Mouse (Mus musculus) midbrain, postnatal 0 days (tissue): ENCODE results near the gene Use1. TPM values are rescaled to one million over a fixed set of nuclear protein-coding genes. Genes with fewer than 3 reads are reported as not detected.

Experiments
- ATAC-seq: fragments of 200-750 bp; cut with Nextera tagmentation; 2 replicates; pipeline ENCODE4 v1.8.0; 2017; ENCODE audit warnings: moderate number of reproducible peaks, mild to moderate bottlenecking, moderate TSS enrichment, moderate library complexity; ENCODE audit not compliant: low FRiP score
- DNase-seq: peaks from one replicate; pipeline ENCODE4 v3.0.0-alpha.2; 2015; ENCODE audit warnings: low spot score
- H3K27ac ChIP-seq: fragments of 300-500 bp; sonication (generic); 2 replicates; pipeline ENCODE4 v1.5.1; 2014; ENCODE audit warnings: low read depth, mild to moderate bottlenecking, low read length, mixed read lengths
- H3K27me3 ChIP-seq: fragments of 300-500 bp; sonication (generic); 2 replicates; pipeline ENCODE4 v1.6.1; 2014; ENCODE audit warnings: low read length, control low read depth, mixed read lengths; ENCODE audit not compliant: insufficient read depth
- H3K36me3 ChIP-seq: fragments of 300-500 bp; sonication (generic); 2 replicates; pipeline ENCODE4 v1.6.1; 2014; ENCODE audit warnings: low read length, control low read depth, mixed read lengths; ENCODE audit not compliant: insufficient read depth
- H3K4me1 ChIP-seq: fragments of 300-500 bp; sonication (generic); 2 replicates; pipeline ENCODE4 v1.6.1; 2014; ENCODE audit warnings: mild to moderate bottlenecking, control low read depth, antibody characterized with exemption, low read length, mixed read lengths; ENCODE audit not compliant: insufficient read depth
- H3K4me2 ChIP-seq: fragments of 300-500 bp; sonication (generic); 2 replicates; pipeline ENCODE4 v1.6.1; 2014; ENCODE audit warnings: low read depth, mild to moderate bottlenecking, low read length, mixed read lengths; ENCODE audit not compliant: poor library complexity, severe bottlenecking
- H3K4me3 ChIP-seq: fragments of 300-500 bp; sonication (generic); 2 replicates; pipeline ENCODE4 v1.5.1; 2014; ENCODE audit warnings: low read depth, mild to moderate bottlenecking, low read length, moderate library complexity
- H3K9ac ChIP-seq: fragments of 300-500 bp; sonication (generic); replicated peaks from 2 replicates; pipeline ENCODE4 v1.6.1; 2014; ENCODE audit warnings: mild to moderate bottlenecking, low read length, moderate library complexity, mixed read lengths; ENCODE audit not compliant: poor library complexity, severe bottlenecking
- H3K9me3 ChIP-seq: fragments of 300-500 bp; sonication (generic); 2 replicates; pipeline ENCODE4 v1.6.1; 2016; ENCODE audit warnings: low read length, control low read depth
- CTCF ChIP-seq: IDR thresholded peaks from 2 replicates; pipeline ENCODE4 v1.5.1; 2016; ENCODE audit warnings: antibody characterized with exemption, mild to moderate bottlenecking
- WGBS: fragments of 180-500 bp; shearing (Covaris S2); extraction: QIAGEN DNeasy Blood & Tissue Kit; methylation state at CpG from one replicate; pipeline ENCODE4 v1.1.7; 2014; 5-methylcytosine and 5-hydroxymethylcytosine counted together
- polyA plus RNA-seq: library from polyadenylated mRNA; unstranded; fragments of >200 nt; fragmentation: Nextera tagmentation; extraction: Ambion mirVana; gene quantifications from 2 replicates; pipeline ENCODE4 v1.2.1, GENCODE M21; 2015
- total RNA-seq: library from RNA; depleted of rRNA; stranded (reverse); fragments of >200 nt; gene quantifications from 2 replicates; pipeline ENCODE4 v1.2.3, GENCODE M21; 2014

The Use1 gene
- total and polyA plus RNA-seq, 2 experiments from 2014 or later = 136 to 140 TPM

GRCm38 (mm10) chr8:71395071-71395470, 28.4 kb downstream of the Use1 start:
- H3K4me1 ChIP-seq = peaks cover 8% of the 10 kb centered on the region
- peaks cover 6% of the 10 kb centered on the region for H3K36me3 ChIP-seq
- no peaks in the 10 kb centered on the region for H3K27me3 ChIP-seq
- DNase-seq = no peak
- H3K4me2 ChIP-seq = no peak overlapping the region
- no peak overlapping the region for H3K9ac ChIP-seq
- no peak overlapping the region for H3K4me3 ChIP-seq
- no peak for ATAC-seq
- no peak overlapping the region for H3K27ac ChIP-seq
- TF ChIP-seq CTCF = no peak
- no peaks in the 10 kb centered on the region for H3K9me3 ChIP-seq
- 84% methylated on average over 10 of the region's 10 CpGs for whole genome bisulfite sequencing

- ATAC-seq = no peak
- H3K9ac ChIP-seq = no peak within 1 kb of the TSS
- H3K36me3 ChIP-seq = peaks cover 6% of the 10 kb centered on the region
- H3K27ac ChIP-seq = peak within 1 kb of the TSS; percentile 60; the same call in 1 of the 2 replicates
- peak within 1 kb of the TSS; percentile 61; the same call in 1 of the 2 replicates for H3K4me3 ChIP-seq
- peak within 1 kb of the TSS; percentile 32 for H3K4me2 ChIP-seq
- TF ChIP-seq CTCF = no peak
- H3K9me3 ChIP-seq = no peaks in the 10 kb centered on the region
- no peak for DNase-seq
- peaks cover 8% of the 10 kb centered on the region for H3K4me1 ChIP-seq
- H3K27me3 ChIP-seq = no peaks in the 10 kb centered on the region
- 87% methylated on average over 9 of the region's 9 CpGs for WGBS
These were observed 29.0 kb downstream of the Use1 start, which contains the start of gene Ushbp1 for GRCm38 (mm10) chr8:71395629-71396028. Gene Ushbp1, minus strand, starts transcription at chr8:71395802.

GRCm38 (mm10) chr8:71396639-71397305, 30.1 kb downstream of the Use1 start, which contains the start of gene Babam1:
Gene Babam1, plus strand, starts transcription at chr8:71396861.
- Histone ChIP-seq H3K4me1 (peaks cover 8% of the 10 kb centered on the region), H3K27ac (peak within 1 kb of the TSS; percentile 60; the same call in 1 of the 2 replicates), H3K9ac (peak within 1 kb of the TSS; percentile 57), H3K36me3 (peaks cover 6% of the 10 kb centered on the region), H3K9me3 (no peaks in the 10 kb centered on the region), H3K27me3 (no peaks in the 10 kb centered on the region), H3K4me2 (peak within 1 kb of the TSS; percentile 88), H3K4me3 (peak within 1 kb of the TSS; percentile 61)
- WGBS = under 1% methylated on average over 34 of the region's 34 CpGs
- DNase-seq (peak; percentile 98), ATAC-seq (peak; percentile 97)
- TF ChIP-seq CTCF = 0 out of 2 replicates have a peak, but pooled peaks have one; percentile 12

- WGBS = 84% methylated on average over 12 of the region's 12 CpGs
- H3K9ac ChIP-seq = no peak overlapping the region
- ATAC-seq = no peak
These were observed 31.1 kb downstream of the Use1 start for GRCm38 (mm10) chr8:71397701-71398100.

GRCm38 (mm10) chr8:71400826-71401225, 34.2 kb downstream of the Use1 start:
- peaks cover 6% of the 10 kb centered on the region for H3K36me3 ChIP-seq

More at GRCm38 (mm10) chr8:71397701-71398100, 31.1 kb downstream of the Use1 start:
- Histone ChIP-seq H3K27me3 (no peaks in the 10 kb centered on the region), H3K27ac (no peak overlapping the region), H3K4me3 (peak overlapping the region; percentile 61), H3K4me2 (peak overlapping the region; percentile 88), H3K36me3 (peaks cover 6% of the 10 kb centered on the region), H3K4me1 (peaks cover 8% of the 10 kb centered on the region), H3K9me3 (no peaks in the 10 kb centered on the region)
- no peak for DNase-seq
- TF ChIP-seq CTCF = no peak

GRCm38 (mm10) chr8:71401454-71401853, 34.8 kb downstream of the Use1 start:
- Histone ChIP-seq H3K4me1 (peaks cover 8% of the 10 kb centered on the region), H3K27me3 (no peaks in the 10 kb centered on the region), H3K36me3 (peaks cover 6% of the 10 kb centered on the region), H3K27ac (no peak overlapping the region), H3K4me2 (no peak overlapping the region), H3K9ac (no peak overlapping the region), H3K9me3 (no peaks in the 10 kb centered on the region), H3K4me3 (no peak overlapping the region)
- DNase-seq (no peak), ATAC-seq (no peak)
- TF ChIP-seq CTCF = no peak

More at GRCm38 (mm10) chr8:71400826-71401225, 34.2 kb downstream of the Use1 start:
- no peak overlapping the region for H3K27ac ChIP-seq
- no peak for TF ChIP-seq CTCF
- ATAC-seq = no peak
- no peak for DNase-seq
- H3K9ac ChIP-seq = no peak overlapping the region
- H3K9me3 ChIP-seq = no peaks in the 10 kb centered on the region
- H3K4me1 ChIP-seq = peaks cover 8% of the 10 kb centered on the region
- WGBS = 100% methylated on average over 2 of the region's 2 CpGs
- no peak overlapping the region for H3K4me2 ChIP-seq
- H3K4me3 ChIP-seq = no peak overlapping the region
- no peaks in the 10 kb centered on the region for H3K27me3 ChIP-seq
